Mouse (Mus musculus): ENCODE measurements around the gene Gm5796.
"Not testable (repeated sequence)": the region's sequence is repeated elsewhere in the genome, so short reads cannot be mapped to it uniquely, and the experiment has no call there.

Gm5796 gene

DNA sequence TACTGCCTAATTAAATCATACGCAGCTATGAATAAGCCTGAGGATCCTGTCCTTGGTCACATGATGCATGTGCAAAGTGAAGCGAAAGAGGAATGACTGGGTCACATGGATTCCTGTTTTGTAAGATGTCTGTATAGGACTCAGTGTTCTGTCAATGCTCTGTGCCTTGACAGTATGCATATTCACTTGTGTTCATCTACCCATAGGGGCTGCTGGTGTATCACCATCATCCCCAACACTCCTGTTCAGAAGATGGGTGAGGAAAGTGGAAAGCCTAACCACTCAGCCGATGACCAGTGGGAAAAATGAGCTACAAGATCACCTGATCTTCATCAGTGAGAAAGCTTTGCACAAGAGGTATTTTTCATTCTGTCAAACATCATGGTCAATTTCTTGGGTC, at the start of gene Gm5796:
TSS of gene Gm5796 (plus strand) at position 301 of the 400 bp plus-strand sequence.
- not testable (repeated sequence) for DNase-seq

DNA sequence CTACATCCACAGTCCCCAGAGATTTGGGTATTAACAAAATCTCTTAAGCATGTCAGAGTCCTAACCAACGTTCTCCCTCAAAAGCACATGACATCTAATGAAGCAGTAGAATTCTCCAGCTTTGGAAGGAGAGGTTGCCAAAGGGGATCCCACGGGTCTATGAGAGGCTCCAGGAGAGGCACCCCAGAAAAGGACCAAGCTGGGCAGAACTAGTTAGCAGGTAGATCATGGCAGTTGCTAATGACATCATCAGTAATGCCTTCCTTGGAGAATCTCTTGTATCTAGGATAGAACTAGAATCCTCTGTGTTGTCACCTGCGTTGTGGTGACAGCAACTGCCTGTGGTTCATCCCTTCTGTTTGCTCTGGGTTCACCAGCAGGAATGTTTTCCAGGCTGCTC, 25.6 kb upstream of the Gm5796 start, which contains the start of gene Gm3099:
TSS of gene Gm3099 (plus strand) at position 301 of the 400 bp plus-strand sequence.
- not testable (repeated sequence) for DNase-seq

DNA sequence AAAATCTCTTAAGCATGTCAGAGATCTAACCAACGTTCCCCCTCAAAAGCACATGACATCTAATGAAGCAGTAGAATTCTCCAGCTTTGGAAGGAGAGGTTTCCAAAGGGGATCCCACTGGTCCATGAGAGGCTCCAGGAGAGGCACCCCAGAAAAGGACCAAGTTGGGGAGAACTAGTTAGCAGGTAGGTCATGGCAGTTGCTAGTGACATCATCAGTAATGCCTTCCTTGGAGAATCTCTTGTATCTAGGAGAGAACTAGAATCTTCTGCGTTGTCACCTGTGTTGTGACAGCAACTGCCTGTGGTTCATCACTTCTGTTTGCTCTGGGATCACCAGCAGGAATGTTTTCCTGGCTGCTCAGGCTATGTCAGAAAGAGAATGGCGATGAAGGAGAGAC, 60.1 kb downstream of the Gm5796 start, which contains the start of gene Gm3115:
TSS of gene Gm3115 (plus strand) at position 301 of the 400 bp plus-strand sequence.
- DNase-seq, result not testable (repeated sequence)
